Mouse (Mus musculus) embryonic stem cell, embryonic (primary cell): Measurements from ENCODE around the gene Gnat3.

ENCODE experiments used
- CTCF ChIA-PET, 4 experiments: fragments of 300-600 bp in 2 of 4; fragments of 350-600 bp in 2 of 4; sonication (Branson Sonifier 250); formaldehyde crosslinking; loops; one replicate each; lab custom pipeline; 2022; ENCODE audit warnings: inconsistent platforms in 2 of 4; lab: Charles Lee
- POLR2A ChIA-PET, 4 experiments: fragments of 300-600 bp in 2 of 4; fragments of 350-600 bp in 2 of 4; sonication (Branson Sonifier 250); formaldehyde crosslinking; loops; one replicate each; lab custom pipeline; 2022; ENCODE audit warnings: antibody characterized with exemption in 4 of 4, inconsistent platforms in 1 of 4; lab: Charles Lee

Gnat3 gene

GRCm38 (mm10) chr5:18001646-18002045 lies 39.3 kb downstream of the Gnat3 start:
- POLR2A ChIA-PET: no interaction called here
- CTCF ChIA-PET: no interaction called here

DNA sequence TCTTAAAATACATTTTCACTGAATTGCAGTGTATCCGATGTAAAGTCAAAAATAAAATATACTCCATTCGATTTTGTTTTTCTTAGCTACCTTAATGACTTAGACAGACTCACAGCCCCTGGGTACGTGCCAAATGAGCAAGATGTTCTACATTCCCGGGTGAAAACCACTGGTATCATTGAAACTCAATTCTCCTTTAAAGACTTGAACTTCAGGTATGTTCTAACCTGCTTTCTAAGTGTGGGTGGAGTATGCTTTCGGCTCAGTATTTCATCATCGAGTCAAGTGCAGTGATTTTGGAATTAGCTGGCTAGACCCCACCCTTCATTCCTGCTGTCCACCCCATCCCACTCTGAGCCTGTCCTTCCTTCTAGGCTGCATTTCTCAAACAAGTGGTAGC lies 41.3 kb downstream of the Gnat3 start:
- CTCF ChIA-PET: no interaction called here
- POLR2A ChIA-PET: no interaction called here

GRCm38 (mm10) chr5:18004824-18005611 lies 42.7 kb downstream of the Gnat3 start:
- CTCF ChIA-PET: interaction anchor here in 1 of 4 experiments (0.7 kb wide), 1 partner anchor 36 kb away, joined by 3 read pairs; no protein-coding TSS in a partner anchor
- POLR2A ChIA-PET: no interaction called here

DNA sequence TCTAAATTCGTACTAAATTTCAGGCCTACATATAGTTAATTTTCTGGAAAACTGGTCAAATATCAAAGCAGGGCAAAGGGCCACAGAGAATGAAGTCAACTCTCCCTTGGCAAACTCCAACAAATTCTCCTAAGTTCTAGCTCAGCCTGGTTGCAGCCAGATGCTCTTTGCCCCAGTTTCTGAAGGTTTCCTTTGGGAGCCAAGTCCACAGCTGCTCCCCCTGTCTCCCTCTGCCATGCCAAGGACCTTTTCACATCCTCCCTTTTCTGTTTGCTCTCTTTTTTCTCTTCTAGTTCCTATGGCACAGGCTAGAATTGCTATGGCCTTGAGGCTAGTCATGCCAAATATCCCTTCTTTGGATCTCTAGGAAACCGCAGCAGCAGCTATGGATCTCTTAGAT lies 43.8 kb downstream of the Gnat3 start:
- CTCF ChIA-PET: no interaction called here
- POLR2A ChIA-PET: no interaction called here

GRCm38 (mm10) chr5:18007067-18007466 lies 44.7 kb downstream of the Gnat3 start:
- CTCF ChIA-PET: no interaction called here
- POLR2A ChIA-PET: no interaction called here

GRCm38 (mm10) chr5:18010301-18010700 lies 48.0 kb downstream of the Gnat3 start:
- ChIA-PET CTCF (no interaction called here), POLR2A (no interaction called here)

GRCm38 (mm10) chr5:18013196-18013595 lies 50.8 kb downstream of the Gnat3 start:
- ChIA-PET POLR2A (no interaction called here), CTCF (interaction anchor here in 1 of 4 experiments (1.0 kb wide), 1 partner anchor 30 kb away, joined by 4 read pairs; no protein-coding TSS in a partner anchor)

GRCm38 (mm10) chr5:18014209-18014829 lies 52.0 kb downstream of the Gnat3 start:
- ChIA-PET CTCF (no interaction called here), POLR2A (no interaction called here)

DNA sequence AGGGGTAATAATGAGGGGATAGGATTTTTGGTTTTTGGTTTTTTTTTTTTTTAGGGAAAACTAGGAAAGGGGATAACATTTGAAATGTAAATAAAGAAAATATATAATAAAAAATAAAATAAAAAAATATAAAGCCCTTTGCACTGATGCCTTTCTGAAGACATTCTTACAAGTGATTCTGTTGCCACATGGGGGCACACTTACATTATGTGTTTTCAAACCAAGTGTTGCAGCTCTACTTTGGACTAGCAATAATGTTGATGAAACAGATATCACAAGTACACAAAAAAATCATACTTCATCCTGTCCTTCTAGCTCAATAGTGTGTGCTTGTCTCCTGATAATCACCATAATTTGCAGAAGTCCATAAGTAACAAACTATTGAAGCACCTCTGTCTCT lies 61.0 kb downstream of the Gnat3 start:
- ChIA-PET POLR2A (interaction anchor here in 1 of 4 experiments (0.5 kb wide), 1 partner anchor 15 kb away, joined by 3 read pairs; no protein-coding TSS in a partner anchor), CTCF (interaction anchor here in 2 of 4 experiments (0.6 to 1.1 kb wide), 3 partner anchors 20 to 422 kb away, joined by 3 to 4 read pairs (median 4); no protein-coding TSS in a partner anchor)

- POLR2A ChIA-PET: interaction anchor here in 2 of 4 experiments (0.6 to 1.2 kb wide), 2 partner anchors 9 to 56 kb away, joined by 4 to 6 read pairs; no protein-coding TSS in a partner anchor
- CTCF ChIA-PET: interaction anchor here in 1 of 4 experiments (1.2 kb wide), 1 partner anchor 15 kb away, joined by 6 read pairs; no protein-coding TSS in a partner anchor
Observed at GRCm38 (mm10) chr5:18027531-18027930, 65.2 kb downstream of the Gnat3 start.

- POLR2A ChIA-PET: interaction anchor here in 2 of 4 experiments (0.7 to 1.2 kb wide), 2 partner anchors 9 to 1322 kb away, joined by 3 to 4 read pairs; no protein-coding TSS in a partner anchor
- CTCF ChIA-PET: interaction anchor here in 1 of 4 experiments (0.6 kb wide), 1 partner anchor 18 kb away, joined by 3 read pairs; no protein-coding TSS in a partner anchor
Observed at GRCm38 (mm10) chr5:18035848-18036638, 73.7 kb downstream of the Gnat3 start.

- CTCF ChIA-PET: interaction anchor here in 3 of 4 experiments (0.6 to 1.4 kb wide), 24 partner anchors 9 to 1316 kb away, joined by 3 to 10 read pairs (median 4); no protein-coding TSS in a partner anchor
- POLR2A ChIA-PET: no interaction called here
Observed at GRCm38 (mm10) chr5:18043022-18043421, 80.7 kb downstream of the Gnat3 start.

DNA sequence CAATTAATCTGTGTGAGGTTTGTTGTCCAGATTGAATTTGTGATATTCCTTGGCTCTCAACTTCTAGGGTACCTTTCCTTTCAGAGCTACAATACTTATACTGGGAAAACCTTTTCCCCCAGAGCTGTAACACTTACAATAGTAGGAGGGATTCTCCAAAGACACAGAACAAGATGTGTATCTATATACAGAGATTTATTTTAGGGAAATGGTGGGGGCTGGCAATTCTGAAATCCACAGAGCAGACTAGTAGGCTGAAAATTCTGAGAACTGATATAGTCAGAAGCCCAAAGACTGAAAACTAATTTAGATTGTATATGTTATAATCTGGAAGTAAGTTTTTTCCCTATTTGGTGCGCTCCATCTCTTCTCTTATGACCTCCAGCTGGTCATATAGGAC lies 86.5 kb downstream of the Gnat3 start:
- ChIA-PET POLR2A (interaction anchor here in 1 of 4 experiments (1.1 kb wide), 1 partner anchor 12 kb away, joined by 3 read pairs; no protein-coding TSS in a partner anchor), CTCF (no interaction called here)

DNA sequence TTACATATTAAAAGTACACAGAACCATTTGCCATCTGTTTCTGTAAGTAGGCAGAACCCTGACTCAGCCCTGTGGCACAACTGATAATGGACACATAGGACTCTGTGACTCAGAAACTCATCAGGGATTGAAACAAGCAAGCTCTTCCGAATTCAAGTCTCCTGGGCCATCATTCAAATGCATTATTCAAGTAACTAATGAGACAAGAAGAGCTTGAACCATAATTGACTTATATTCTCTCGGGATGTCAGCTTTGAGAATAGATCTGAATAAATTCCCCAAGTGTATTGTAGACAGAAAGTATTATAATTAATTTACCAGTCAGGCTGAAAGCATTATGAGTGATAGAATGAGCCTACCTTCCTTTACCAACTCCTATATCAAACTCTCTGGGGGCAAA lies 93.0 kb downstream of the Gnat3 start:
- ChIA-PET POLR2A (no interaction called here), CTCF (interaction anchor here in 1 of 4 experiments (1.4 to 1.6 kb wide), 2 partner anchors 12 to 33 kb away, joined by 4 to 6 read pairs; no protein-coding TSS in a partner anchor)
